Mouse (Mus musculus) neural tube, postnatal 0 days (tissue): ENCODE measurements around the gene Ppp1r32. TPM values are rescaled to one million over a fixed set of nuclear protein-coding genes. Genes with fewer than 3 reads are reported as not detected.

Experiments used
- polyA plus RNA-seq: library from polyadenylated mRNA; unstranded; fragments of >200 nt; fragmentation: Nextera tagmentation; extraction: Ambion mirVana; gene quantifications from 2 replicates; pipeline ENCODE4 v1.2.1, GENCODE M21; 2015

The Ppp1r32 gene
- polyA plus RNA-seq, result 1.7 and 1.8 TPM in 2 replicates

DNA sequence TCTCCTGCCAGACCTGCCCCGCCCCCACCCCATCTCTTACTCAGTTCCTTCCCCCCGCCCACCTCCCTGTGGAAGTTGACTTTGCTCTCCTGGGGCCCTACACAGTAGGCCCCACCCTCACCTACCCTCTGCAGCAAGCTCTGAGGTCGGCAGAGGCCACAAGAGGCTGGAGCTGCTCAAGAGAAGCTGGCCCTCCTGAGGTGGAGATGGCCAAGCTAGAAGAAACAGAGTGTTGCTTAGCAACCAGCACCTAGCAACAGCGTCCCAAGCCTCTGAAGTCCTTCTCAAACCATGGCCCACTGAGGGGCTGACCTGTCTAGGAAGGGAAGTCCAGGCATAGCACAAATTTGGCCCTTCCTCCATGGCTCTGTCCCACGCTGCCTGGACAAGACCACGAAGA is at the start of gene Ppp1r32:
Gene Ppp1r32, minus strand, starts transcription at position 226 of the 400 bp plus-strand sequence.

DNA sequence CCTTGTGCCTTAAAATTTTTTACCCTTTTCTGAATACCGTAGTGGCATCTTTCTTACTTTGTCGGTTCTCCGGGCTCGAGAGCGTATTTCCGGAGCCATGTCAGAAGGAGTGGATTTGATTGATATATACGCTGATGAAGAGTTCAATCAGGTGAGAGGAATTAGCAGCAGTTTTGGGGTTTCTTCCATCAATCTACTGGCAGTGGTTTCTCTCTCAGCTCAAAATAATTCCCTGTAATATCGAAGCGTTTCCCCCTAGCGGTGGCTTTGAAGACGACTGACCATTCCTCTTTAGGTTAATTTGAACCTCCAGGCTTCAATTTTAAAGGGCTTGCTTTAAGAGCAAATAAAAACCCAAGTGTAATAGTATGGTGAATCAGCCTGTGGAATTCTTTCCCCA is 43.2 kb upstream of the Ppp1r32 start, which contains the start of gene Sdhaf2:
Gene Sdhaf2, minus strand, starts transcription at position 233 of the 400 bp plus-strand sequence.

DNA sequence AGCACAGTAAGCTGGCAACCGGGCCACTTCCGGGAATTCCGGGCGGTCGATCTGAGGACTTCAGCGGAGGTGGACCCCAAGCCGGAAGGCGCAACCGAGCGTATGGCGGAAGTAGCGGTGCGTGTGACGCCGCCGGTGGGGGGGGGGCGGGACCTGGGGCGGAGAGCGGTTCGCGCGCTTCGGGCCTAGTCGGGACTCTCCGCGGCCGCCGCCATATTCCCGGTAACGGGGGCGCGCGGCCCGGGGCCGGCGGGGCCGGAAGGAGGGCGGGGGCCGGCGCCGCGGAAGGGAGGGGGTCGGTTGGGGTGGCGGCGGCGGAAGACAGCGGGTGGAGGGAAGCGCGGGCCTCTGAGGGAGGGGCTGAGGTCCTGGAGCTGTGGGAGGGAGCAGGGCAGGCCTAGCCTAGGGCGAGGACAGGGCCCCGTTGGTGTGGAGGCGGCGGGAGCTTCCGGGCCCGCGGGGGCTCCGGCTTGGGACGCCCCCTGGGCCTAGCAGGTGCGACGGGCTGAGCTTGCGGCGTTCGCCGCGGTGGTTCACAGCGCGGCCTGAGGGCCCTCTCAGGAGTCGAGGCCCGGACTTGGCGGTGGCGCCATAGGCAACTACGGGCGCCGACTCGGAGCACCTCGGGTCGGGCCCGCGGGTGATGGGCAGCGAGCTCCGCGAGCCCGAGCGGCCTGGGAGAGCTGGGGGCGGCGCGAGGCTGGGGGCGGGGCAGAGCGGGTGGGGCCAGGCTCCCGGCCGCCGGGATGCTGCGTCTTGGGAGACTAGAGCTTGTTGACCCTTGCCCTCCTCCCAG is 42.6 kb upstream of the Ppp1r32 start, which contains the start of gene Cpsf7:
Gene Cpsf7, plus strand, starts transcription at position 161 of the 796 bp plus-strand sequence.

DNA sequence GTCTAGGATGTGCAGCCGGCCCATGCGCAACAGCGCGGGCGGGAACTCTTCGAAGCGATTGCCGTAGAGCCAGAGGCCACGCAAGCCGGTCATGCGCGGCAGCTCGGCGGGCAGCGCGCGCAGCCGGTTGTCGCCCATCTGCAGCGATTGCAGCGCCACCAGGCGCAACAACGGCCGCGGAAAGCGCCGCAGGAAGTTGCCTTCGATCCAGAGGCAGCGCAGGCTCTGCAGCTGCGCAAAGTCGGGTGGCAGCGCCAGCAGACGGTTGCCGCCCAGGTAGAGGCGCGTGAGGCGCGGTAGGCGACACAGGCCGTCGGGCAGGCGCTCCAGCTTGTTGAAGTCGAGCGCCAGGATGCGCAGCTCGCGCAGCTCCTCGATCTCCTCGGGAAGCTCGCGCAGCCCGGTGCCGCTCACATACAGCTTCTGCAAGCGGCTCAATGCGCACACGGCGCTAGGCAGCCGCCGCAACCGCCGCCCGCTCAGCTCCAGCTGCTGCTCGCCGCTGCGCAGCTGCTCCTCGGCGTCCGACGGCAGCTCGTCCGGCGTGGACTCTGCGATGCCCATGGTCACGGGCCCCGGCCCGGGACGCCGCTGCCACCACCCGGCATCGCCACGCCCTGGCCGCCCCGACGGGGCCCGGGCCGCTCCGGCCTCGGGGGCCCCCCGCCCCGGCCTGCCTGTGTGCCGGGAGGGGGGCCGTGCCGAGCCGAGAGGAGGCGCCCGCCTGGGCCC is 25.8 kb downstream of the Ppp1r32 start, which contains the start of gene Lrrc10b:
Gene Lrrc10b, minus strand, starts transcription at position 722 of the 732 bp plus-strand sequence.

Other genes with a start within 250 kb of the Ppp1r32 start
- 2.1 and 3.2 TPM in 2 replicates for gene Myrf, start 242.2 kb downstream of the Ppp1r32 start, polyA plus RNA-seq
- gene Dagla, start 178.1 kb downstream of the Ppp1r32 start, polyA plus RNA-seq, result 11.3 and 13.8 TPM in 2 replicates
- gene Syt7, start 93.8 kb downstream of the Ppp1r32 start, polyA plus RNA-seq, result 32.7 and 43.1 TPM in 2 replicates
- 2.3 and 2.5 TPM in 2 replicates for gene Lrrc10b, start 25.5 kb downstream of the Ppp1r32 start, polyA plus RNA-seq
- 28.2 and 32.1 TPM in 2 replicates for gene Cpsf7, start 42.3 kb upstream of the Ppp1r32 start, polyA plus RNA-seq
- gene Sdhaf2, start 43.2 kb upstream of the Ppp1r32 start, polyA plus RNA-seq, result 66.1 and 68.5 TPM in 2 replicates
- gene Tmem216, start 73.3 kb upstream of the Ppp1r32 start, polyA plus RNA-seq, result 47.7 and 51.7 TPM in 2 replicates
- 15.8 and 18.5 TPM in 2 replicates for gene Cyb561a3, start 94.2 kb upstream of the Ppp1r32 start, polyA plus RNA-seq
- gene Tmem138, start 94.4 kb upstream of the Ppp1r32 start, polyA plus RNA-seq, result 32.0 and 35.3 TPM in 2 replicates
- gene Ddb1, start 122.4 kb upstream of the Ppp1r32 start, polyA plus RNA-seq, result 107 and 120 TPM in 2 replicates
- 15.1 and 17.3 TPM in 2 replicates for gene Tkfc, start 122.7 kb upstream of the Ppp1r32 start, polyA plus RNA-seq
- gene Vwce, start 151.3 kb upstream of the Ppp1r32 start, polyA plus RNA-seq, result 1.8 and 2.3 TPM in 2 replicates
- gene Pga5, start 195.1 kb upstream of the Ppp1r32 start, polyA plus RNA-seq, result 0.17 TPM in 1 of 2 replicates, not detected in the other
- 21.6 and 22.4 TPM in 2 replicates for gene Vps37c, start 205.8 kb upstream of the Ppp1r32 start, polyA plus RNA-seq